Mouse (Mus musculus) activated CD4-positive, CD25-positive, alpha-beta regulatory T cell, adult 9 weeks (primary cell): ENCODE measurements around the gene Tspan10. TPM values are rescaled to one million over a fixed set of nuclear protein-coding genes. Genes with fewer than 3 reads are reported as not detected.

Experiments used
- polyA plus RNA-seq: library from polyadenylated mRNA; unstranded; fragments of 100-300 nt; shearing (Covaris generic); gene quantifications from one replicate; pipeline ENCODE4 v1.2.1, GENCODE M21; 2017

Tspan10 gene
- polyA plus RNA-seq = not detected

GRCm38 (mm10) chr11:120442344-120442743 is at the start of gene Tspan10:
Tspan10 (plus strand) TSS chr11:120442644.

GRCm38 (mm10) chr11:120437152-120437856 is 5.1 kb upstream of the Tspan10 start, which contains the start of gene Nploc4:
Nploc4 (minus strand) TSS chr11:120437708.

GRCm38 (mm10) chr11:120453306-120453705 is 10.9 kb downstream of the Tspan10 start, which contains the start of gene Pde6g:
Pde6g (minus strand) TSS chr11:120453500.

GRCm38 (mm10) chr11:120457772-120458751 is 15.6 kb downstream of the Tspan10 start, which contains the start of the genes Oxld1 and Ccdc137:
Oxld1 (minus strand) TSS chr11:120458068.
Ccdc137 (plus strand) TSS chr11:120458115.

GRCm38 (mm10) chr11:120467051-120467735 is 24.7 kb downstream of the Tspan10 start, which contains the start of gene Arl16:
Arl16 (minus strand) TSS chr11:120467607.

GRCm38 (mm10) chr11:120484265-120484981 is 42.0 kb downstream of the Tspan10 start, which contains the start of gene Mrpl12:
Mrpl12 (plus strand) TSS chr11:120484613.

GRCm38 (mm10) chr11:120491317-120492023 is 49.0 kb downstream of the Tspan10 start, which contains the start of gene Slc25a10:
Slc25a10 (plus strand) TSS chr11:120491840.

Other genes with a start within 250 kb of the Tspan10 start
- gene Bahcc1, start 209.7 kb upstream of the Tspan10 start, polyA plus RNA-seq = not detected
- gene Actg1, start 94.1 kb upstream of the Tspan10 start, polyA plus RNA-seq = 3,099 TPM
- gene Fscn2, start 81.1 kb upstream of the Tspan10 start, polyA plus RNA-seq = 0.44 TPM
- 28.3 TPM for gene Faap100, start 63.9 kb upstream of the Tspan10 start, polyA plus RNA-seq
- 10.3 TPM for gene Nploc4, start 4.9 kb upstream of the Tspan10 start, polyA plus RNA-seq
- gene Pde6g, start 10.9 kb downstream of the Tspan10 start, polyA plus RNA-seq = 0.45 TPM
- gene Oxld1, start 15.4 kb downstream of the Tspan10 start, polyA plus RNA-seq = 11.6 TPM
- gene Ccdc137, start 15.5 kb downstream of the Tspan10 start, polyA plus RNA-seq = 51.9 TPM
- gene Arl16, start 25.0 kb downstream of the Tspan10 start, polyA plus RNA-seq = 36.2 TPM
- 82.5 TPM for gene Mrpl12, start 42.0 kb downstream of the Tspan10 start, polyA plus RNA-seq
- 8.4 TPM for gene Slc25a10, start 49.2 kb downstream of the Tspan10 start, polyA plus RNA-seq
- not detected for gene Gcgr, start 88.1 kb downstream of the Tspan10 start, polyA plus RNA-seq
- 101 TPM for gene Mcrip1, start 107.1 kb downstream of the Tspan10 start, polyA plus RNA-seq
- gene Ppp1r27, start 108.5 kb downstream of the Tspan10 start, polyA plus RNA-seq = not detected
- gene P4hb, start 130.6 kb downstream of the Tspan10 start, polyA plus RNA-seq = 240 TPM
- gene Arhgdia, start 139.0 kb downstream of the Tspan10 start, polyA plus RNA-seq = 868 TPM
- gene Alyref, start 155.7 kb downstream of the Tspan10 start, polyA plus RNA-seq = 6.0 TPM
- 135 TPM for gene Anapc11, start 155.8 kb downstream of the Tspan10 start, polyA plus RNA-seq
- 0.55 TPM for gene Npb, start 165.8 kb downstream of the Tspan10 start, polyA plus RNA-seq
- gene Pcyt2, start 175.3 kb downstream of the Tspan10 start, polyA plus RNA-seq = 156 TPM
- 199 TPM for gene Sirt7, start 182.6 kb downstream of the Tspan10 start, polyA plus RNA-seq
- gene Mafg, start 191.0 kb downstream of the Tspan10 start, polyA plus RNA-seq = 11.0 TPM
- 0.64 TPM for gene Pycr1, start 201.1 kb downstream of the Tspan10 start, polyA plus RNA-seq
- gene Myadml2, start 205.5 kb downstream of the Tspan10 start, polyA plus RNA-seq = not detected
- not detected for gene Notum, start 218.5 kb downstream of the Tspan10 start, polyA plus RNA-seq
- 132 TPM for gene Aspscr1, start 230.3 kb downstream of the Tspan10 start, polyA plus RNA-seq